Mouse (Mus musculus) embryonic facial prominence, embryonic 13.5 days (tissue): Measurements from ENCODE around the gene Pou2f3. TPM values are rescaled to one million over a fixed set of nuclear protein-coding genes. Genes with fewer than 3 reads are reported as not detected.

Experiments
- ATAC-seq: fragments of 200-750 bp; cut with Nextera tagmentation; 2 replicates; pipeline ENCODE4 v1.8.0; 2017; ENCODE audit warnings: low read depth; ENCODE audit not compliant: insufficient number of reproducible peaks, insufficient read depth, low FRiP score, low TSS enrichment
- H3K27ac ChIP-seq: fragments of 300-500 bp; sonication (generic); 2 replicates; pipeline ENCODE4 v1.5.1; 2015; ENCODE audit warnings: moderate library complexity, mild to moderate bottlenecking, inconsistent platforms
- H3K27me3 ChIP-seq: fragments of 300-500 bp; sonication (generic); 2 replicates; pipeline ENCODE4 v1.6.1; 2015; ENCODE audit warnings: mild to moderate bottlenecking, inconsistent platforms
- H3K36me3 ChIP-seq: fragments of 300-500 bp; sonication (generic); 2 replicates; pipeline ENCODE4 v1.6.1; 2015; ENCODE audit warnings: mild to moderate bottlenecking, inconsistent platforms
- H3K4me1 ChIP-seq: fragments of 300-500 bp; sonication (generic); 2 replicates; pipeline ENCODE4 v1.6.1; 2015; ENCODE audit warnings: inconsistent platforms
- H3K4me2 ChIP-seq: fragments of 300-500 bp; sonication (generic); 2 replicates; pipeline ENCODE4 v1.6.1; 2015; ENCODE audit warnings: moderate library complexity, mild to moderate bottlenecking, inconsistent platforms
- H3K4me3 ChIP-seq: fragments of 300-500 bp; sonication (generic); 2 replicates; pipeline ENCODE4 v1.5.1; 2015; ENCODE audit warnings: mild to moderate bottlenecking, inconsistent platforms
- H3K9ac ChIP-seq: fragments of 300-500 bp; sonication (generic); 2 replicates; pipeline ENCODE4 v1.6.1; 2015; ENCODE audit warnings: mild to moderate bottlenecking, inconsistent platforms
- H3K9me3 ChIP-seq: fragments of 300-500 bp; sonication (generic); 2 replicates; pipeline ENCODE4 v1.6.1; 2016; ENCODE audit warnings: inconsistent platforms
- WGBS: fragments of 180-500 bp; shearing (Covaris S2); methylation state at CpG from one replicate; pipeline ENCODE4 v1.1.7; 2015; ENCODE audit warnings: mixed read lengths; 5-methylcytosine and 5-hydroxymethylcytosine counted together
- polyA plus RNA-seq: library from polyadenylated mRNA; unstranded; fragments of >200 nt; fragmentation: Nextera tagmentation; extraction: Ambion mirVana; gene quantifications from 2 replicates; pipeline ENCODE4 v1.2.1, GENCODE M21; 2015

The Pou2f3 gene
- polyA plus RNA-seq, 1 experiment from 2014 or later = 2.1 TPM

DNA sequence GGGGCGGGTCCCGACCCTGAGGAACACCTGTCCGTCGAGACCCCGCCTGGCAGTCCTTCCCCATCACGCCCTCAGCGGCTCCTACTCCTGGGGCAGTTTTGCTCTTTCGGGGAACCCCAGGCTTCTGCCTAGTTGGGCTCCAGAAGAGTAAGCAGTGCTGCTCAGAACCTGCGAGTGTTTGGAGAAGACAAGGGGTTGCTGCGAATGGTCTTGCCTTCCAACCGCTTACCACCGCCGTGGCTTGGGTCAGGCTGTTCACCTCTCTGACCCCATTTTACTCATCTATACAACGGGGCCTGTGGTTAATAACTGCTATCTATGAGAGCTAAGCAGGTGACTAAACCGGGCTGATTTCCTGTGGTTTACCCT lies 4.2 kb downstream of the Pou2f3 start:
- peak overlapping the region; percentile 81 for H3K4me2 ChIP-seq
- peaks cover 27% of the 10 kb centered on the region for H3K4me1 ChIP-seq
- no peak overlapping the region for H3K27ac ChIP-seq
- H3K36me3 ChIP-seq = no peaks in the 10 kb centered on the region
- H3K9me3 ChIP-seq = no peaks in the 10 kb centered on the region
- no peak for ATAC-seq
- peak overlapping the region; percentile 63 for H3K9ac ChIP-seq
- peak overlapping the region; percentile 45 for H3K4me3 ChIP-seq
- peaks cover 53% of the 10 kb centered on the region for H3K27me3 ChIP-seq
- WGBS = 5% methylated on average over 15 of the region's 15 CpGs

DNA sequence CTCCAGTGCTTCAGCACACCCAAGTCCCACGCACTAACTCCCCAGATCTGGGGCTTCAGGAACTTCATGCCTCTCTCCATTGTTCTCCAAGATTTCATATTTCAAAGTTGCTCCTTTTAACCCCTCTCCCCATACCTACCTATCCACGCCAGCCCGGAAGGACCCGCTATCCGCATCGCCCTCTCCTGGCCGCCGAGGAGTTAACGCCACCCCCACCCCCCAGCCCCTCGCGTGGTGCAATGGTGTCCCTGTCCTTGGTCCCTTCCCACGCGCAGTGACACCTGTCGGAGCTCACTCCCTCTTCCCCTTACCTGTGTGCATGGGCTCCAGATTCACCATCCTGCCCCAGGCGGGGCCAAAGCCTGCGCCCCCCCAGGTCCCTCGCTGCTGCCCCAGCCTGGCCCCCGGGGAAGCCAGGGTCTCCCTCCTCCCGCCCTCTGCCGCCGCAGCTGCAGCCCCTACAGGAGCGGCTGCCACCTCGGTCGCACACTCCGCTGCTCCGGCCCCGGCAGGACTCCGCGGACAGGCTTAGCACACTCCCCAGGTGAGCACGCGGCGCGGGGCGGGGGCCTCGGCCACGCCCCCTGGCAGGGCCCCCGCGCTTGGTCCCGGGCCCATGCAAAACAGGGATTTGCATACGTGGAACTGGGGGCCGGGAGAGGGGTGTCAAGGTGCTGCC lies 4.7 kb downstream of the Pou2f3 start:
- peak overlapping the region; percentile 45 for H3K4me3 ChIP-seq
- H3K27ac ChIP-seq = no peak overlapping the region
- H3K27me3 ChIP-seq = peaks cover 53% of the 10 kb centered on the region
- H3K4me2 ChIP-seq = peak overlapping the region; percentile 81
- 3% methylated on average over 41 of the region's 41 CpGs for WGBS
- no peak for ATAC-seq
- H3K9ac ChIP-seq = peak overlapping the region; percentile 63
- H3K36me3 ChIP-seq = no peaks in the 10 kb centered on the region
- peaks cover 26% of the 10 kb centered on the region for H3K4me1 ChIP-seq
- H3K9me3 ChIP-seq = no peaks in the 10 kb centered on the region

DNA sequence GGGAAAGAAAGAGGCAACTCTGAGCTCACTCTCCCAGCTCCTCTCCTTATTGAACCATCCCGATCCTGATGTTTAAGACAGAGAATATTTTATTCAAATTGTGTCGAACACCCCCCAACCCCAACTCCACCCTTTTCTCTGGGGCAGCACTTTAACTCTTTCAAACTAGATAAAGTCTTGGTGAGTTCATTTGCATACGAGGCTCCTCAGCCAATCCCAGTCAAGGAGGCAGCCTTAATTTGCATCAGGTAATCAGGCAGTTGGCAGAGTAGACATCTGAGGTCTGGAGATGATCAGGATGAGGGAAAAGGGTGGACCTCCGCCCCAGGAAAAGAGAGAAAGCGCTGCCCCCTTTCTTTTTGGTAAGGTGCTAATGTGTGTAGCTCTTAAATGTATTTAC lies 10.0 kb downstream of the Pou2f3 start:
- no peak for ATAC-seq
- 0 out of 2 replicates have a peak overlapping the region, but pooled peaks have one; percentile 0 for H3K4me3 ChIP-seq
- H3K4me1 ChIP-seq = peaks cover 16% of the 10 kb centered on the region
- H3K36me3 ChIP-seq = no peaks in the 10 kb centered on the region
- H3K9ac ChIP-seq = no peak overlapping the region
- no peaks in the 10 kb centered on the region for H3K9me3 ChIP-seq
- H3K27ac ChIP-seq = no peak overlapping the region
- peaks cover 42% of the 10 kb centered on the region for H3K27me3 ChIP-seq
- peak overlapping the region; percentile 47 for H3K4me2 ChIP-seq
- 7% methylated on average over 5 of the region's 5 CpGs for WGBS

DNA sequence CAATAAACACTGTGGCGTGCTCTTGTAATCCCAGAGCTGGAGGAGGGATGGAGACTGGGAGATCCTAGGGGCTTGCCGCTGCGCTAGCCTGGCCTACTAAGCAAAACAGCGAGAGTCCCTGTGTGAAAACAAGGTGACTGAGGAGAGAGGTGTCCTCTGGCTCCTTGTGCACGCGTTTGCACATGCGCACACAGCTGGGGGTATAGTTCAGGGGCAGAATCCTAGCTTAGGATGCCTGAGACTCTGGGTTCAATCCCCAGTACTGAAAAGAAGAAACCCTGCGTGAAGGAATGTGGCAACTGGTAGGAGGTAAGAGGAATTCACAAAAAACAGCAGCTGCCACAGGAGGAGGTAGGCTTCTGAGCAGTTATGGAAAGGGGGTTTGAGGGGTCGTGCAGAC lies 16.2 kb downstream of the Pou2f3 start:
- 13% methylated on average over 9 of the region's 9 CpGs for WGBS
- H3K4me3 ChIP-seq = no peak overlapping the region
- peaks cover 14% of the 10 kb centered on the region for H3K27me3 ChIP-seq
- ATAC-seq = no peak
- no peak overlapping the region for H3K4me2 ChIP-seq
- no peak overlapping the region for H3K9ac ChIP-seq
- H3K27ac ChIP-seq = no peak overlapping the region
- no peaks in the 10 kb centered on the region for H3K36me3 ChIP-seq
- no peaks in the 10 kb centered on the region for H3K4me1 ChIP-seq
- H3K9me3 ChIP-seq = no peaks in the 10 kb centered on the region

DNA sequence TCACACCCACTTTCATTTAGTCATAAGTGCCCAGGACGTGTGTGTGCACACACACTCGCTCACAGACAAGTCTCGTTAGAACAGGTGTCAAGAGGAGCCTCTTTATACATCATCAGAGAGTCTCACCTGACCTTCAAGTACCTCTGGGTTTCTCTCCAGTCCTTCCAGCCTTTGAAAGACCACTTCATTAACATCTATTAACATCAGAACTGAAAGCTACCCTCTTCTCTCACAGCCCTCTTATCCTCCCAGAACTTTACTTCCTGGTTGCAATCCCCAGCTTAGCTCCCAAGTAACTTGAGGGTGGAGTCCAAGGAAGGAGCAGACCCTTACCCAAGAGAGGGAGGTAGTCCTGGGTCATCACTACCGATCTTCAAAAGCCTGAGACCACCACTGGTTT lies 18.6 kb downstream of the Pou2f3 start:
- ATAC-seq = no peak
- Histone ChIP-seq H3K27ac (no peak overlapping the region), H3K9ac (no peak overlapping the region), H3K36me3 (no peaks in the 10 kb centered on the region), H3K9me3 (no peaks in the 10 kb centered on the region), H3K4me3 (no peak overlapping the region), H3K4me2 (no peak overlapping the region), H3K4me1 (no peaks in the 10 kb centered on the region), H3K27me3 (peaks cover 11% of the 10 kb centered on the region)
- WGBS = 60% methylated on average over 4 of the region's 4 CpGs

DNA sequence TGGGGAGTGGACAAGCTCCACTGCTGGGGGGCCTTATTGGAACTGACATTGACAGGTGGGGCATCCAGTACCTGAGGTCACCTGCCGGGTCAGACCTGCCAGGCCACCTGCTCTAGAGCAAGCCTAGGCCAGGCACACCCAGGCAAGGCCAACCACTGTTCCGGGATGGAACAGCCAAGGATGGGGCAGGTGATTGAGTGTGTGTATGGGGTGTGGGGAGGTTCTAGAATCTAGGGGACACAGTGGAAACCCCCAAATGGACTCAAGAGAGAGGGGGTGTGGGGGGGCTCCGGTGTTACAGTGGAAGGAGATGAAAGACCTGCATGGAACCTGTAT lies 21.2 kb downstream of the Pou2f3 start:
- ATAC-seq = no peak
- no peaks in the 10 kb centered on the region for H3K36me3 ChIP-seq
- WGBS = 65% methylated on average over 3 of the region's 3 CpGs
- no peak overlapping the region for H3K4me3 ChIP-seq
- H3K9ac ChIP-seq = no peak overlapping the region
- H3K4me1 ChIP-seq = no peaks in the 10 kb centered on the region
- no peaks in the 10 kb centered on the region for H3K9me3 ChIP-seq
- peaks cover 9% of the 10 kb centered on the region for H3K27me3 ChIP-seq
- no peak overlapping the region for H3K4me2 ChIP-seq
- H3K27ac ChIP-seq = no peak overlapping the region

DNA sequence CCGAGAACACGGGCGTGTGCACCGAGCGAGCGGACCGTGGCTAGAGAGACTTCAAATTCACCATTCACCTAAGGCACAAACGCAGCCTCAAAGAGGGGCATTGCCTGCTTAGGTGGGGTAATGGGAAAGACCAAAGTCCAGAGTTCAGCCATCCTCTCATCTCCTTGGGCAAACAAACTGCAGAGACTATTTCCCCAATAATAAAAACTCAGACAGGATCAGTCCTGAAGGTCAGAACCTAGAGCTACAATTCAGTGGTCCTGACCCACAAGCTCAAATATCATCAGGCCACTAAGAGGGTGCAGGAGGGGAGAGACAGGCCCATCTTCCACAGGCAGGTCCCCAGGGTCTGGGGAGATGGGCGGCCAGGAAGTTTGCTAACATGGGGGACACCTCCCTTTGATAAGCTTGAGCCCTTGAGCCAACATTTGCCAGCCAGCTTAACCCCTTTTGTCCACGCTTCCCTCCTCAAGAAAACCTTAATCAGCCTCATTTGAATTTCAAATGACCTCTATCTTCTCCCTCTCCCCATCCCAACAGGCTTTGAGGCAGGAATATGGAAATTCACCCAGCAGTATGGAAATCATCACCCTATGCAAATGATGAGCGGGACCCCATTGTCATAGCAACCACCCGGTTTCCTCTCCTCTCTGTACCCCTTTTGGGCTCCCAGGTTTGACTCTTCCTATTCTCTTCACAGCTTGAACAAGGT lies 21.7 kb downstream of the Pou2f3 start:
- peaks cover 4% of the 10 kb centered on the region for H3K27me3 ChIP-seq
- 70% methylated on average over 12 of the region's 12 CpGs for WGBS
- no peaks in the 10 kb centered on the region for H3K4me1 ChIP-seq
- no peak for ATAC-seq
- H3K27ac ChIP-seq = no peak overlapping the region
- no peaks in the 10 kb centered on the region for H3K9me3 ChIP-seq
- H3K36me3 ChIP-seq = no peaks in the 10 kb centered on the region
- H3K4me2 ChIP-seq = no peak overlapping the region
- no peak overlapping the region for H3K9ac ChIP-seq
- no peak overlapping the region for H3K4me3 ChIP-seq

DNA sequence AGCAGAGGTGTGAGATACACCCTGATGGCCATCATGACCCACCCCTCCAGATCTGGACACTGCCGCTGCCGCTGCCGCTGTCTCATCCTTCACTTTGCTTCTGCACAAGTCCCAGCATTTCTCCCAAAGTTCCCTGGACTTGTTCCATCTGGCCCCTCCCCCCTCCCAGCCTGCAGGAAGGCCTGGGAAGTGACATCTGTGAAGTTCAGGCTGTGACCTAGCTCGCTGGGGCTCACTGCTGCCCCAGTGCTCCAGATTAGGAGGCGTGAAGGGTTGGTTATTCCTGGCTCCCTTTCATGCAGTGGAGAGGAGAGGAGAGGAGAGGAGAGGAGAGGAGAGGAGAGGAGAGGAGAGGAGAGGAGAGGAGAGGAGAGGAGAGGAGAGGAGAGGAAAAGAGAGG lies 30.6 kb downstream of the Pou2f3 start:
- Histone ChIP-seq H3K4me3 (no peak overlapping the region), H3K4me1 (no peaks in the 10 kb centered on the region), H3K36me3 (no peaks in the 10 kb centered on the region), H3K27me3 (no peaks in the 10 kb centered on the region), H3K27ac (no peak overlapping the region), H3K9me3 (no peaks in the 10 kb centered on the region), H3K4me2 (no peak overlapping the region), H3K9ac (no peak overlapping the region)
- WGBS = 57% methylated on average over 5 of the region's 5 CpGs
- ATAC-seq = no peak

DNA sequence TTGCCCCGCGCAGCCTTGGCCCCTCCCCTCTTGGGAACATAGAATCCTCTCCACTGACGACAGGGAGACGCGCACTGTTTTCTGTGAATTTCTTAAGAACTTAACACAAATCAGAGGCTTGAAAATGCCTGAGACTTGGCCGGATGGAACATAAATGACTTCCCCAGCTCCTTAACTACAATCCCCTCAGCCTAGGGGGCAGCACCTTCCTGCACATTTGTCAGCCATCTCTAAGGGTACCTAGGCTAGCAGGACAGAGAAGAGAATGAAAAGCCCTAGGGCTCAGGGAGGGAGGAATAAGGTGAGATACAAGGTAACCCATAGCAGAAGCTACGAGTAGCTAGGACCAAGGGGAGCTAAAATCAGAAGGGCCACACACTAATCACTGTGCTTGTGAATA lies 32.0 kb downstream of the Pou2f3 start:
- Histone ChIP-seq H3K9me3 (no peaks in the 10 kb centered on the region), H3K4me1 (no peaks in the 10 kb centered on the region), H3K9ac (no peak overlapping the region), H3K27me3 (no peaks in the 10 kb centered on the region), H3K27ac (no peak overlapping the region), H3K36me3 (no peaks in the 10 kb centered on the region), H3K4me3 (no peak overlapping the region), H3K4me2 (no peak overlapping the region)
- ATAC-seq = no peak
- 53% methylated on average over 7 of the region's 7 CpGs for WGBS

DNA sequence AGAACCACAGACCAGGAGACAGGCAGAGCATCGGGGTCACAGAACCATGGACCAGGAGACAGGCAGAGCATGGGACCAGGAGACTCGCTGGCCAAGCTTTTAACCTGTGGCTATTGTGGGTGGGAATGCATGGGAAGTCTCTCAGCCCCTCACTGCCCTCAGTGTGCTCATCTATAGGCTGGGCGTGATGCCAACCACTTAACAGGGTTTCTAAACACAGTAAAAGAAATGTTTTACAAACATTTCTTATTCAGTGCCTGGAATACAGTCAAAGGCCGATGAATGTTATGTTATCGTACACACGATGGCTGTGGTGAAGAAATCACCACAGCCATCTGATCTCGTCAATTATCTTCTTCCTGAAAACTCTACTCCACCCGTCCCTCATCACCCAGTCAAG lies 43.1 kb downstream of the Pou2f3 start:
- H3K4me1 ChIP-seq = peaks cover 32% of the 10 kb centered on the region
- no peak overlapping the region for H3K4me2 ChIP-seq
- WGBS = 64% methylated on average over 8 of the region's 8 CpGs
- H3K36me3 ChIP-seq = no peaks in the 10 kb centered on the region
- no peak for ATAC-seq
- H3K27me3 ChIP-seq = peaks cover 4% of the 10 kb centered on the region; the same call in 1 of the 2 replicates
- H3K27ac ChIP-seq = peak overlapping the region; percentile 72
- H3K4me3 ChIP-seq = no peak overlapping the region
- H3K9me3 ChIP-seq = no peaks in the 10 kb centered on the region
- no peak overlapping the region for H3K9ac ChIP-seq

DNA sequence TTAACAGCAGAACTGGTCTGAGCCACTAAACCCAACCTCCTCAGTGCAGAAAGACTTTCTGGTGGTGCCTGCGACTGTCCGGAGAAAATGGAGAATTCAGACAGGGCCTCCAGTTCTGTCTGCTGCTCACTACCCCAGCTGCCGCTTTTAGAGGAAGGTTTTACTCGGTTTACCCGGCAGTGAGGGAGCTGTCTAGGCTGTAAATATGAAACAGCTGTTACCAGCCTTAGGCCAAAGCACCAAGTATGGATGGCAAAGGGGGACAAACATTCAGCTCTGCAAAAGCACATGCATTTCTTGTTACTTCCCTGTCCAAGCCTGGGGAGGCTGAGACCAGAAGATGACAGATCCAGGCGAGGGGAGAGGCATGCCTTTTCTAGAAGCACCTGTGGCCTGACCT lies 43.8 kb downstream of the Pou2f3 start:
- Histone ChIP-seq H3K4me1 (peaks cover 32% of the 10 kb centered on the region), H3K4me2 (0 out of 2 replicates have a peak overlapping the region, but pooled peaks have one; percentile 9), H3K36me3 (no peaks in the 10 kb centered on the region), H3K9ac (peak overlapping the region; percentile 55; the same call in 1 of the 2 replicates), H3K27ac (peak overlapping the region; percentile 72), H3K4me3 (no peak overlapping the region), H3K9me3 (no peaks in the 10 kb centered on the region), H3K27me3 (peaks cover 4% of the 10 kb centered on the region; the same call in 1 of the 2 replicates)
- ATAC-seq = no peak
- 25% methylated on average over 6 of the region's 6 CpGs for WGBS

DNA sequence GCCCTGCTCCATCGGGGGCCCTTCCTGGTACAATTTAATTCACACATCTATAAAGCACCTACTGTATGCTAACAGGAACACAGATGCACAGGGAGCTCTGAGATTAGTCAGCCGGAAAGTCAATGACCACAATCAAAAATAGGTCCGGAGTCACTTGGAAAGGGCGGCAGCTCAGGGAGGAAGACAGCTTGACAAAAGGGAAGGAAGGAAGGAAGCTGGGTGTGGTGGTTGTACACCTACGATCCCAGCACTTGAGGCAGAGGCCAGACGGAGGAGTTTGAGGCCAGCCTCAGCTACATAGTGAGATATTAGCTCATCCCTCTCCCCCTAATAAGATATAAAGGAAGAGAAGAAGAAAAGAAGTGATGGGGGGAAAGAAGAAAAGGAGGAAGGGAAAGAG lies 54.2 kb downstream of the Pou2f3 start:
- H3K4me2 ChIP-seq = no peak overlapping the region
- H3K4me1 ChIP-seq = peaks cover 3% of the 10 kb centered on the region; the same call in 1 of the 2 replicates
- no peaks in the 10 kb centered on the region for H3K36me3 ChIP-seq
- no peak overlapping the region for H3K27ac ChIP-seq
- no peak overlapping the region for H3K4me3 ChIP-seq
- H3K27me3 ChIP-seq = no peaks in the 10 kb centered on the region
- no peaks in the 10 kb centered on the region for H3K9me3 ChIP-seq
- 80% methylated on average over 6 of the region's 6 CpGs for WGBS
- H3K9ac ChIP-seq = no peak overlapping the region
- ATAC-seq = no peak
